In the genomic region with DNA sequence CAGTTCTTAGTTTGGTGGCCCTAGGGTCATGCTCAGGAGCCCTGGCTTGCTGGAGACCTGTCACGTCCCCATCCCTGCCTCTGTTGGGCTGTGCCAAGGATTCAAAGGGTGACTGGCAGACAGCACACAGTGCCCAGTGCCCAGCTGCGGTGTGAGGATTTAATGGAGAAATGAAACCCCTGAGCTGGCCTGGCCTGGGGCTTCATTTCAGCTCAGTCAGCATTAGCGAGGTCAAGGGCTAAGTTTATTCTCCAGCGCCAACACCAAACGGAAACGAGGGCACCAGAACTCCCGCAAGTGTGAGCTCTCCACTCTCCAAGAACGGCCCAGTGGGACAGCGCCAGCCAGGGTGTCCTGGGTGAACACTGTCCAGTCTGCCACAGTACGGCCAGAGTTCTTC, we compare ENCODE assay signal across 14 mouse cellular contexts. TPM values are rescaled to one million over a fixed set of nuclear protein-coding genes. Genes with fewer than 3 reads are reported as not detected.
DNase-seq lines count a peak whose midpoint lies in the region; ATAC-seq and TF ChIP-seq lines count a peak whose summit lies in the region.
"Had no signal": no experiment of that assay in that cellular context is flagged by ENCODE, and none has a peak within 500 bp of the region (broad histone marks: within the 10 kb centered on the region; RNA-seq: fewer than 3 reads in every experiment).

No protein-coding gene starts in this region.

- H3K27ac ChIP-seq in heart, embryonic 12.5 days (ENCODE audit: poor library complexity, severe bottlenecking), result no peak overlapping the region
- H3K27ac ChIP-seq in layer of hippocampus, adult 2 months, result peak overlapping the region; percentile 64; the same call in 1 of the 2 replicates
- H3K27ac ChIP-seq: hindbrain, embryonic 14.5 days; limb, embryonic 12.5 days had no signal

- 82% methylated on average over 10 of the region's 10 CpGs for WGBS in heart, embryonic 12.5 days

- intact Hi-C loops in gastrocnemius, postnatal 14 days (cut with DNase I; ENCODE audit: low total_unique reads), result no loop called here

- no peaks in the 10 kb centered on the region for H3K27me3 ChIP-seq in heart, embryonic 12.5 days (replicated peaks)
- H3K27me3 ChIP-seq: limb, embryonic 12.5 days had no signal

- no peaks in the 10 kb centered on the region for H3K9me3 ChIP-seq in heart, embryonic 12.5 days (replicated peaks)
- H3K9me3 ChIP-seq: limb, embryonic 12.5 days had no signal

- no peak for ATAC-seq in heart, embryonic 12.5 days (ENCODE audit: insufficient number of reproducible peaks, low FRiP score)

- H3K4me3 ChIP-seq in heart, embryonic 12.5 days, result no peak overlapping the region
- no peak overlapping the region for H3K4me3 ChIP-seq in layer of hippocampus, adult 2 months
- H3K4me3 ChIP-seq: limb, embryonic 12.5 days had no signal

- TF ChIP-seq CTCF in layer of hippocampus, adult 2 months (conservative IDR thresholded peaks at IDR 0.05), result no peak

- H3K36me3 ChIP-seq in heart, embryonic 12.5 days, result peaks cover 47% of the 10 kb centered on the region

- peak; percentile 98 for DNase-seq in heart, adult 11 months
- DNase-seq in layer of hippocampus, adult 2 months (ENCODE audit: low spot score in 2 of 2), result no peak
- DNase-seq in layer of hippocampus, adult 11-12 months (ENCODE audit: low spot score), result no peak
- peak; percentile 49 for DNase-seq in brain, adult 2 months (ENCODE audit: low read depth, low spot score)
- peak; percentile 59 for DNase-seq in gastrocnemius, postnatal 14 days
- DNase-seq in spleen, postnatal 4 days (ENCODE audit: low spot score in 2 of 2), result no peak
- DNase-seq: cerebellum, postnatal 36 days; kidney, adult 11 months; kidney, postnatal 25 days; lung, embryonic 14.5 days; thymus, adult 18-20 months had no signal

- H3K4me2 ChIP-seq in heart, embryonic 12.5 days, result no peak overlapping the region
- H3K4me2 ChIP-seq: hindbrain, embryonic 14.5 days; limb, embryonic 12.5 days; lung, embryonic 14.5 days had no signal

- no peak overlapping the region for H3K9ac ChIP-seq in heart, embryonic 12.5 days
- H3K9ac ChIP-seq: hindbrain, embryonic 14.5 days; limb, embryonic 12.5 days; lung, embryonic 14.5 days had no signal

- H3K4me1 ChIP-seq in heart, embryonic 12.5 days (replicated peaks), result peaks cover 38% of the 10 kb centered on the region

RNA-seq across cellular contexts. Expression of a gene that starts 3.3 kb away (rescaled TPM):
- polyA plus RNA-seq in heart, embryonic 12.5 days (2016; fragmentation: Nextera tagmentation; extraction: Ambion mirVana), result 45.6 and 47.2 TPM in 2 replicates
- 10 to 100 TPM; 36.4 to 40.0 TPM for total RNA-seq in layer of hippocampus, adult 2 months (2021)
- total RNA-seq in gastrocnemius, postnatal 14 days (2021), result 10 to 100 TPM; 25.6 to 26.3 TPM

RNA-seq across cellular contexts. Expression of a gene that starts 9.3 kb away (rescaled TPM):
- polyA plus RNA-seq in heart, embryonic 12.5 days (2016; fragmentation: Nextera tagmentation; extraction: Ambion mirVana), result 31.6 and 35.3 TPM in 2 replicates
- total RNA-seq in layer of hippocampus, adult 2 months (2021), result 100 to 1,000 TPM; 117 to 124 TPM
- total RNA-seq in gastrocnemius, postnatal 14 days (2021), result 10 to 100 TPM; 42.7 to 51.0 TPM

RNA-seq across cellular contexts. Expression of a gene that starts 14.7 kb away (rescaled TPM):
- polyA plus RNA-seq in heart, embryonic 12.5 days (2016; fragmentation: Nextera tagmentation; extraction: Ambion mirVana), result 0.18 and 0.24 TPM in 2 replicates
- total RNA-seq in layer of hippocampus, adult 2 months (2021), result under 1 TPM in 1 of 2 experiments, not detected in 1; 0.71 TPM
- not detected for total RNA-seq in gastrocnemius, postnatal 14 days (2021)
- polyA plus RNA-seq: limb, embryonic 12.5 days; lung, embryonic 14.5 days had no signal

RNA-seq across cellular contexts. Expression of a gene that starts 15.6 kb away (rescaled TPM):
- polyA plus RNA-seq in heart, embryonic 12.5 days (2016; fragmentation: Nextera tagmentation; extraction: Ambion mirVana), result 0.23 and 0.33 TPM in 2 replicates
- total RNA-seq in layer of hippocampus, adult 2 months (2021), result 1 to 10 TPM; 4.4 to 5.0 TPM
- not detected for total RNA-seq in gastrocnemius, postnatal 14 days (2021)

RNA-seq across cellular contexts. Expression of a gene that starts 19.6 kb away (rescaled TPM):
- polyA plus RNA-seq in heart, embryonic 12.5 days (2016; fragmentation: Nextera tagmentation; extraction: Ambion mirVana), result 68.0 and 71.5 TPM in 2 replicates
- 10 to 100 TPM; 77.6 to 84.0 TPM for total RNA-seq in layer of hippocampus, adult 2 months (2021)
- 10 to 100 TPM; 17.6 to 17.8 TPM for total RNA-seq in gastrocnemius, postnatal 14 days (2021)

Comparison
In these comparisons a context has a peak if more than half of its experiments do, and no peak if none do; other contexts are left out.
1. DNase-seq: peak in heart, adult 11 months (single experiment), brain, adult 2 months (single experiment) and gastrocnemius, postnatal 14 days (single experiment); none in layer of hippocampus, adult 2 months (0 of 2), layer of hippocampus, adult 11-12 months (single experiment) and spleen, postnatal 4 days (0 of 2).